Mouse (Mus musculus) forebrain, embryonic 12.5 days (tissue): ENCODE data around the gene Car11. TPM values are rescaled to one million over a fixed set of nuclear protein-coding genes. Genes with fewer than 3 reads are reported as not detected.
"Not testable (repeated sequence)": the region's sequence is repeated elsewhere in the genome, so short reads cannot be mapped to it uniquely, and the experiment has no call there.

Experiments used
- ATAC-seq: fragments of 200-750 bp; cut with Nextera tagmentation; 2 replicates; pipeline ENCODE4 v1.8.0; 2017; ENCODE audit warnings: moderate TSS enrichment; ENCODE audit not compliant: low FRiP score
- H3K27ac ChIP-seq: fragments of 300-500 bp; sonication (generic); 2 replicates; pipeline ENCODE4 v1.5.1; 2016; ENCODE audit warnings: mild to moderate bottlenecking
- H3K27me3 ChIP-seq: fragments of 300-500 bp; sonication (generic); 2 replicates; pipeline ENCODE4 v1.6.1; 2016; ENCODE audit warnings: mild to moderate bottlenecking
- H3K36me3 ChIP-seq: fragments of 300-500 bp; sonication (generic); replicated peaks from 2 replicates; pipeline ENCODE4 v1.6.1; 2016; ENCODE audit warnings: mild to moderate bottlenecking
- H3K4me1 ChIP-seq: fragments of 300-500 bp; sonication (generic); 2 replicates; pipeline ENCODE4 v1.6.1; 2016
- H3K4me2 ChIP-seq: fragments of 300-500 bp; sonication (generic); 2 replicates; pipeline ENCODE4 v1.6.1; 2016; ENCODE audit warnings: mild to moderate bottlenecking, moderate library complexity
- H3K4me3 ChIP-seq: fragments of 300-500 bp; sonication (generic); replicated peaks from 2 replicates; pipeline ENCODE4 v1.5.1; 2016; ENCODE audit warnings: mild to moderate bottlenecking
- H3K9ac ChIP-seq: fragments of 300-500 bp; sonication (generic); 2 replicates; pipeline ENCODE4 v1.6.1; 2016; ENCODE audit warnings: mild to moderate bottlenecking
- H3K9me3 ChIP-seq: fragments of 300-500 bp; sonication (generic); 2 replicates; pipeline ENCODE4 v1.6.1; 2016
- WGBS: fragments of 180-500 bp; shearing (Covaris S2); methylation state at CpG from one replicate; pipeline ENCODE4 v1.1.7; 2016; 5-methylcytosine and 5-hydroxymethylcytosine counted together
- polyA plus RNA-seq: library from polyadenylated mRNA; unstranded; fragments of >200 nt; fragmentation: Nextera tagmentation; extraction: Ambion mirVana; gene quantifications from 2 replicates; pipeline ENCODE4 v1.2.1, GENCODE M21; 2016

Car11 gene
- polyA plus RNA-seq: 10.2 and 11.0 TPM in 2 replicates

DNA sequence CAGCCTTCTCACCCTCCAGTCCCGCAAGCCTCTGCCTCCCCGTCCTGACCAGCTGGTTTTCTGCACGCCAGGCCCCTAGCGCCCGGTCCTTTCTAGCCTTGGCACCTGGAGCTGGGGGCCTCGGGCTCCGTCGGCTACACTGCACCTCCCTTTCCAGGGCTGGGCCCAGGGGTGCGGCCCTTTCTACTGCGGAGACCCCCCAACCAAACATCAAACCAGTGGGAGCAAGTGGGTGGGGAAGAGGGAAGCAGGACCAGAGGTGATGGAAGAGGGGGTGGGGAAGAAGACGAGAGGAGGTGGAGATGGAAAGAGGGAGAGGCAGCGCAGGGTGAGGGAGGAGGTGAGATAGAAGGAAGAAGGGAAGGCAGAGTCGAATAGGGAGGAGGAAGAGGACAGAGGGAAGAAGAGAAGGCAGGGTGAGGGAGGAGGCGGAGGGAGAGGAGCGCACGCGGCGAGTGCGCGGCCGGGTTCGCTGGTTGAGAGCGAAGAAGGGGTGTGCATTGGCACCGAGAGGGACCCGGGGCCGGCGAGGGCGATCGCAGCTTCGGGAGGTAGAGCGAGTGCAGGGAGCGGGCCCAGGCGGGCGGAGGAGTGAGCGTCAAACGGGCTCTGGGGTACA lies at the start of gene Car11:
Gene Car11, plus strand, starts transcription at position 321 of the 619 bp plus-strand sequence.
- Histone ChIP-seq H3K4me3 (peak within 1 kb of the TSS; percentile 45), H3K27me3 (peaks cover 37% of the 10 kb centered on the region), H3K9me3 (no peaks in the 10 kb centered on the region), H3K4me1 (peaks cover 46% of the 10 kb centered on the region), H3K27ac (peak within 1 kb of the TSS; percentile 47; the same call in 1 of the 2 replicates), H3K9ac (peak within 1 kb of the TSS; percentile 54), H3K36me3 (no peaks in the 10 kb centered on the region), H3K4me2 (peak within 1 kb of the TSS; percentile 73)
- WGBS: 2% methylated on average over 35 of the region's 36 CpGs
- ATAC-seq: no peak

DNA sequence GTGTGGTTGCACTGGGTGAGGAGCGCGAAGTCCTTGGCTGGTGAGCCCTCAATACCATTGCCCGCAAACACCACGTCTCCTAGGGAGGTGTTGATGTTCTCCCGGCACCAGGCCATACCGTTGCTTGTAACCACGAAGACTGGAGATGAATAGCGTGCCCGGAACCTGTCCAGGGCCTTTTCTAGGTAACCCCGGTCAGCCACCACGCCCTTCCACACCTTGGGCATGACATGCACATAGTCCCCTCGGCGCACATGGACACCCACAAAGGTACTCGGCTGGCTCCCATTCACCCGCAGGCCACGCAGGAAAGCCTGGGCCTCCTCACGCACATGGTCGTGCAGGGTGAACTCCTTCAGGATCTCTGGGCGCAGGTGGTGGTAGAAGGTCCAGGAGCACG lies 49.2 kb upstream of the Car11 start:
- H3K27ac ChIP-seq, H3K27me3 ChIP-seq, H3K4me2 ChIP-seq, H3K36me3 ChIP-seq, H3K9ac ChIP-seq, H3K4me3 ChIP-seq, ATAC-seq, H3K9me3 ChIP-seq, H3K4me1 ChIP-seq: not testable (repeated sequence)
- WGBS: 91% methylated on average over 20 of the region's 20 CpGs

DNA sequence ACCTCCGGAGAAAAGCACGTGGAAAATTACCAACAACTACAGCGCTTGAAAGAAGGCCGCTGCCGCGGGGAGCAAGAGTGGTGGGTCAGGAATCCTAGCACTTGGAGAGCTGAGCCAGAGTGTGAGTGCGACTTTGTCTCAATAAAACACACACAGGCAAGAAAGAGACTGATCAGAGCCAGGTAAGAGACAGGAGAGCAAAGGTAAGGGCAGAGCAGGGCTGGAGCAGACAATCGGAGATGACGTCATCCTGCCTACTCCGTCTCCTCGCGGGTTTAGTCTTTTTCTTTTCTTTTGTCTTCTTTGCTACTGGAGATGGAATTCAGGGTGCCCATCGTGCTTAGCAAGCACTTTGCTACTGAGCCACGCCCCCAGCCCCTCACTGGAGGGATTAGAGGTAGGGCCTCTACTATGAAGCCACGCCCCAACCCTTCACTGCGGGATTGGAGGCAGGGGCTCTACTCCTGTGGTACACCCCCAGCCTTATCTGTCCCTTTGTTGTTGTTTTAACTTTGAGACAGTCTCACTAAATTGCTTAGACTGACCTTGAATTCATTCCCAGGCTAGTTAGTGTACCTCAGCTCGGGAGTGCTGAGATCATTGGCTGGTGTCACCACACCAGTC lies 45.1 kb upstream of the Car11 start:
- Histone ChIP-seq H3K4me3 (peak overlapping the region; percentile 10; the same call in 1 of the 2 replicates), H3K27ac (no peak overlapping the region), H3K4me1 (peaks cover 9% of the 10 kb centered on the region), H3K36me3 (no peaks in the 10 kb centered on the region), H3K27me3 (no peaks in the 10 kb centered on the region), H3K9ac (no peak overlapping the region), H3K9me3 (no peaks in the 10 kb centered on the region), H3K4me2 (peak overlapping the region; percentile 24; the same call in 1 of the 2 replicates)
- WGBS: 27% methylated on average over 17 of the region's 17 CpGs
- peak; percentile 57; the same call in 1 of the 2 replicates for ATAC-seq

DNA sequence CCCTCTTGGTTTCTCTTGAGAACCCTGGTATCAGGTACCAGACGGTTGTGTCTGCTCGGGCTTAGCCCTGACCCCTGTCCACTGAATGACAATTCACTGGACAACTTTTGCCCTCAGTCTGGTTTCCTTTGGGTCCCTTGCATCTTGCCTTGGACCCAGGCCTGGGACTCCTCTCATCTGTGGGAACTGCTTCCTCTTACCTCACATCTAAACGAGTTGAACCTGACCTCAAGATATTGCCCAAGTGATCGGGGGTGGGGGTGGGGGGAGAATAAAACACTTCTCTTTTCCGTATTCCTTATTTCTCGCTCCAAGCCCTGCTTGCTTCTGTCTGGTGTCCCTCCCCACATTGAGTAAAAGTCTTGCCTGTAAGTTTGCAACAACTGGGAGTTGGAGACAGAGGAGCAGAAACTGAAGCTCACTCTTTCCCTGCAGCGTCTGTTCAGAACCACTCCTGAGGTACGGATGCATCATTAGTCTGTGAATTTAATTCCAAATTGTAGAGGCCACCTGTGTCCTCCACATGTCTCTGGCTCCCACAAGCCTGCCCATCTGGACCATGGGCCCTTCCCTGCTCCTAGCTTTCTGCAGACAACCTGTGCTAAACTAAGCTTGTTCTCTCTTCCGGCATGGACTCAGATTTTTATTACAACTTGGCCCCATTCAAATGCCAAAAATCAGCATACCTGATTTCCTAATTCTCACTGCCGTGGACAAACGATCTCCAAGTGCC lies 38.7 kb upstream of the Car11 start:
- 88% methylated on average over 11 of the region's 11 CpGs for WGBS
- no peak for ATAC-seq
- H3K9me3 ChIP-seq: no peaks in the 10 kb centered on the region
- H3K4me3 ChIP-seq: no peak overlapping the region
- H3K27me3 ChIP-seq: peaks cover 4% of the 10 kb centered on the region; the same call in 1 of the 2 replicates
- H3K9ac ChIP-seq: no peak overlapping the region
- no peaks in the 10 kb centered on the region for H3K4me1 ChIP-seq
- H3K36me3 ChIP-seq: no peaks in the 10 kb centered on the region
- no peak overlapping the region for H3K27ac ChIP-seq
- no peak overlapping the region for H3K4me2 ChIP-seq

DNA sequence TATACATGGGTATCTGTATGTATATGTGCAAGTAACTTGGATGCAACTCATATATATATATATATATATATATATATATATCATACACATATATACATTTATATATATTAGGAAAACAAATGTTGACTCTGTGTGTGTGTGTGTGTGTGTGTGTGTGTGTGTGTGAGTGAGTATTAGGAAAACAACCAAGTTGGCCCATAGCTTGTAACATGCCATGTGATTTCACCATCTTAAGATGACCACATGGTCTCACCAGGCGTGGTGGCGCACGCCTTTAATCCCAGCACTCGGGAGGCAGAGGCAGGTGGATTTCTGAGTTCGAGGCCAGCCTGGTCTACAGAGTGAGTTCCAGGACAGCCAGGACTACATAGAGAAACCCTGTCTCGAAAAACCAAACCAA lies 37.9 kb upstream of the Car11 start:
- H3K9ac ChIP-seq, H3K27ac ChIP-seq, H3K4me2 ChIP-seq, ATAC-seq, H3K4me1 ChIP-seq, H3K9me3 ChIP-seq, H3K4me3 ChIP-seq, H3K36me3 ChIP-seq, H3K27me3 ChIP-seq: not testable (repeated sequence)
- WGBS: 91% methylated on average over 6 of the region's 6 CpGs

DNA sequence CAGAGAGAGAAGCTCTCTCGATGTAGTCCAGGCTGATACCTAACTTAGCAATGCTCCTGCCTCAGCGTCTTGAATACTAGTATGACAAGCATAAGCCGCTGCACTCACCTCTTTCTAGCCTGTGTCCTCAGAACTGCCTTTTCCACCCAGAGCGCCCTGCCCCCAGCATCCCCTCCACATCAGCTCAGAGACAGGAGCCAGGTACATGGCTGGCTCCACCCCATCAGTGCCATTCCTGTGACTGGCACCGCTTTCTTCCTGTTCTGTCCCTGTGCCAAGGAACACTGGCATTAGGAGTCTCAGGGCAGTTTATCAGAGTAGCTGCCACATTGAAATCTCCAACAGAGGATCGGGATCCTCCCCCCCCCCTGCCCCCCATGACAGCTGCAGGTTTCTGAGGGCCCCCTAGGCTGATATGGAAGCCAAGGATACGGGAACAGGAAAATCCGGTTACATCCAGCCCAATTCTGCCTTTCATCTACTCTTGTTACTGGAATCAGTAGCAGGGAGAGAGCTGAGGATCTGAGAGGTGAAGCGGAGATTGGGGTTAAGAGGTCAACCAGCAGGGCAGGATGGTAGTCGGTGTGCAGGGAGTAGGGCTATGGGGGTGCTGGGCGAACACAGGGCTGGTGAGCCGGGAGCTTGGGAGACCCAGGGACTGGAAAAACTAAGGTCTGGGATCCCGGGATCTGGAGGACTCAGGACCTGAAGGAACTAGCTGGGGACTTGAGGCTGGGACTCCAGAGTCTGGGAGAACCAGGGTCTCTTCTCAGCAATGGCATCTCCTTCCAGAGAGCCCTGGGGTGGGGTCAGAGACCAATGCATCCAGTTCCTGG lies 34.1 kb upstream of the Car11 start:
- WGBS: 61% methylated on average over 13 of the region's 13 CpGs
- no peaks in the 10 kb centered on the region for H3K9me3 ChIP-seq
- H3K27me3 ChIP-seq: peaks cover 4% of the 10 kb centered on the region; the same call in 1 of the 2 replicates
- no peak overlapping the region for H3K4me2 ChIP-seq
- no peak overlapping the region for H3K27ac ChIP-seq
- H3K4me3 ChIP-seq: no peak overlapping the region
- no peak overlapping the region for H3K9ac ChIP-seq
- ATAC-seq: no peak
- no peaks in the 10 kb centered on the region for H3K4me1 ChIP-seq
- H3K36me3 ChIP-seq: no peaks in the 10 kb centered on the region

DNA sequence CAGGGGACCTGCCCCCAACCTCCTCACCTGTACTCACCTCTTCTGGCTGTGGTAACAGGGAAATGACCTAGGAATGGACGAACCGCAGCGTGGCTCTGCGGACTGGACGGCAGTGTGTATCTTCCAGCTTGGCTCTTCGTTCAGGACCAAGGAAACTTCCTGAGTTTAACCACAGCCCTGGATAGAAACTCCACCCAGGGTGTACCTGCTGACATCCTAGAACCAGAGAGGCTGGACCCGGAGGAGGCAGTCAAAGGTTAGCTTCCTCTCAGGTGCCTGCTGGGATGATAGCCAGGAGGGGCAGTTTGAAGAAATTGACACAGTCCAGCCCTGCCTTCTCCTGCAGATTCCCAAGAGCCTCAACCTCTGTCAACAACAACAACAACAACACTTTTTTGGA lies 33.5 kb upstream of the Car11 start, which contains the start of gene Fut2:
Gene Fut2, minus strand, starts transcription at position 234 of the 400 bp plus-strand sequence.
- Histone ChIP-seq H3K36me3 (no peaks in the 10 kb centered on the region), H3K4me3 (no peak within 1 kb of the TSS), H3K9me3 (no peaks in the 10 kb centered on the region), H3K4me1 (no peaks in the 10 kb centered on the region), H3K27me3 (peaks cover 4% of the 10 kb centered on the region; the same call in 1 of the 2 replicates), H3K27ac (no peak within 1 kb of the TSS), H3K9ac (no peak within 1 kb of the TSS), H3K4me2 (no peak within 1 kb of the TSS)
- no peak for ATAC-seq
- WGBS: 86% methylated on average over 7 of the region's 7 CpGs

DNA sequence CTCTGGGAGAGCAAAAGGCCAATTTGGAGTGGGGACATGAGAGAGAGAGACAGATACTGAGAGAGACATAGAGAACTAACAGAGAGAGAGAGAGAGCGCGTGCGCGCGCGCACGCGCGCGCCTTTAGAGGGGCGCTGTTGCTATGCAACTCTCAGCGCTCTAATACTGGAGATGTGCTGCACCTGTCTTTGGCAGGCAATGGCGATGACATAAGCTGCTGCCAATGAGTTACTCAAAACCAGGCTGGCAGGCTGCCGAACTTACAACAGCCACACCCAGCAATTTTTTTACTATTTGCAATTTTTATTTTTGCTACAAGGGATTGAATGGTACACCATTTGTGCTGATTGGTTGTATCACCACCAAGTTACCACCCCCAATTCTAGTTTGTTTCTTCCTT lies 31.9 kb upstream of the Car11 start:
- no peak for ATAC-seq
- peaks cover 4% of the 10 kb centered on the region; the same call in 1 of the 2 replicates for H3K27me3 ChIP-seq
- WGBS: 64% methylated on average over 14 of the region's 14 CpGs
- H3K4me3 ChIP-seq: no peak overlapping the region
- H3K36me3 ChIP-seq: no peaks in the 10 kb centered on the region
- H3K4me1 ChIP-seq: no peaks in the 10 kb centered on the region
- no peak overlapping the region for H3K4me2 ChIP-seq
- no peak overlapping the region for H3K9ac ChIP-seq
- no peaks in the 10 kb centered on the region for H3K9me3 ChIP-seq
- no peak overlapping the region for H3K27ac ChIP-seq

DNA sequence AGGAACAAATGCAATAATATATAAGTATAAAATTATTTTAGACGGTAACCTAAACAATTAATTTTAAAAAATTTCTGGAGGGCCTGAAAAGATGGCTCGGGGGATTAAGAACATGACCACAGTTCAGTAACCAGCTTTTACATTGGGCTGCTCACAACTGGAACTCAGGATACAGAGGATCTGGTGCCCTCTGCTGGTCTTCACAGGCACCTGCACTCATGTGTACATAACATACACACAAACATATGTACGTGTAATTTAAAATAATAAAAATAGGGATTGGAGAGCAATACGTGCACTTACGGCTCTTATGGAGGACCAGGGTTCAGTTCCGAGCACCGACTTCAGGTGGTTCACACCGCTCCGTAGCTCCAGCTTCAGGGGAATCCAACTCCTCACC lies 30.7 kb upstream of the Car11 start:
- WGBS: 97% methylated on average over 9 of the region's 9 CpGs
- Histone ChIP-seq H3K4me1 (no peaks in the 10 kb centered on the region), H3K27me3 (0 out of 2 replicates have a peak, but pooled peaks cover 5% of the 10 kb centered on the region), H3K36me3 (no peaks in the 10 kb centered on the region), H3K4me2 (no peak overlapping the region), H3K27ac (no peak overlapping the region), H3K9me3 (no peaks in the 10 kb centered on the region), H3K9ac (no peak overlapping the region), H3K4me3 (no peak overlapping the region)
- no peak for ATAC-seq

DNA sequence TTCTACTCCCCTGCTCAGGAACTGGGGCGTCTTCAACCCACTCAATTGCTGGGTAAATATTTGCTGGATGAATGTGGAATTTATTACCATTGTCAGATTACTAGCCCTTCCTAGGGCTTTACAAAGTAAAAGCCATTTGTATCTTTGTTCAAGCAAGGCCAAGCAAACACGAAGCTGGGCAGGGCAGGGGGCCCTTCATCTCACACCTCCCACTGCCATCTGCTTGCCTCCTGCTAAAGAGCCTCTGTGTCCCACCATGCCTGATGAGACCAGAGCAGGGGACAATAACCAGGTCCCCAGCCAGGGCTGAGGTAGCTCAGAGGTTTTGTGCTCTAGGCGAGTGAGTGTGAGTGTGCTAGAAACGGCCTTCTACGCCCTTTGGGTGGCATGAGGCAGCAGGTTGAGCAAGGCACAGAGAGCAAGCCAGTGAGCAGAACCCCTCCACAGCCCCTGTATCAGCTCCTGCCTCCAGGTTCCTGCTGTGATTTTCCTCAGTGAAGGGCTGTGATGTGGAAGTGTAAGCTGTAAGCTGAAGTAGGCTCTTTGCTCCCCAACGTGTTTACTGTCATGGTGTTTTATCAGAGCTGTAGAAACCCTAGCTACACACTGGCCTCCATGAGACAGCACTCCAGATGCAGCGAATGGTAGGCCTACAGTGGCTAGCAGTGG lies 21.9 kb upstream of the Car11 start:
- Histone ChIP-seq H3K9me3 (no peaks in the 10 kb centered on the region), H3K4me2 (no peak overlapping the region), H3K27me3 (peaks cover 10% of the 10 kb centered on the region; the same call in 1 of the 2 replicates), H3K27ac (no peak overlapping the region), H3K4me1 (peaks cover 5% of the 10 kb centered on the region), H3K4me3 (no peak overlapping the region), H3K9ac (no peak overlapping the region), H3K36me3 (no peaks in the 10 kb centered on the region)
- 86% methylated on average over 7 of the region's 7 CpGs for WGBS
- ATAC-seq: no peak

DNA sequence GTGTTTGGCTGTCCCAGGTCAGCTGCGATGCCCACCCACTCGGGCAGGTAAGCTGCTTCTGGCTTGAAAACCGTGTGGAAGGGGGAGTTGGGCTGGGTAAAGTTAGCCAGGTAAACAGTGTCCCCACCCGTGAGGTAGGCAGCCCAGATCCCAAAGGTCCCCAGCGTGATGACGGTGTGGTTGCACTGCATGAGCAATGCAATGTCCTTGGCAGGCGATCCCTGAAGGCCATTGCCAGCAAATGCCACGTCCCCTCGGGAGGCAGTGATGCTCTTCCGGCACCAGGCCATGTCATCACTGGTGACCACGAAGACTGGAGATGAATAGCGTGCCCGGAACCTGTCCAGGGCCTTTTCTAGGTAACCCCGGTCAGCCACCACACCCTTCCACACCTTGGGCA lies 21.1 kb upstream of the Car11 start:
- 94% methylated on average over 14 of the region's 14 CpGs for WGBS
- no peak for ATAC-seq

More for the DNA sequence above, 21.1 kb upstream of the Car11 start:
- peaks cover 9% of the 10 kb centered on the region for H3K4me1 ChIP-seq
- peaks cover 9% of the 10 kb centered on the region; the same call in 1 of the 2 replicates for H3K27me3 ChIP-seq
- H3K27ac ChIP-seq: no peak overlapping the region
- H3K9me3 ChIP-seq: no peaks in the 10 kb centered on the region
- no peak overlapping the region for H3K4me2 ChIP-seq
- no peak overlapping the region for H3K4me3 ChIP-seq
- H3K9ac ChIP-seq: no peak overlapping the region
- H3K36me3 ChIP-seq: no peaks in the 10 kb centered on the region
